Mouse (Mus musculus) liver, postnatal 0 days (tissue): ENCODE data around the gene Omp. TPM values are rescaled to one million over a fixed set of nuclear protein-coding genes. Genes with fewer than 3 reads are reported as not detected.

Experiments used
- ATAC-seq: fragments of 200-750 bp; cut with Nextera tagmentation; 2 replicates; pipeline ENCODE4 v1.8.0; 2017; ENCODE audit warnings: mild to moderate bottlenecking, moderate library complexity
- DNase-seq: peaks from one replicate; pipeline ENCODE4 v3.0.0-alpha.2; 2016
- H3K27ac ChIP-seq: fragments of 300-500 bp; sonication (generic); 2 replicates; pipeline ENCODE4 v1.5.1; 2014; ENCODE audit warnings: antibody characterized with exemption, moderate library complexity, mild to moderate bottlenecking, low read depth
- H3K27me3 ChIP-seq: fragments of 300-500 bp; sonication (generic); 2 replicates; pipeline ENCODE4 v1.6.1; 2014; ENCODE audit warnings: low read length, control low read depth, mixed read lengths; ENCODE audit not compliant: insufficient read depth
- H3K36me3 ChIP-seq: fragments of 300-500 bp; sonication (generic); replicated peaks from 2 replicates; pipeline ENCODE4 v1.6.1; 2014; ENCODE audit warnings: mild to moderate bottlenecking, control low read depth, low read length, moderate library complexity, mixed read lengths; ENCODE audit not compliant: insufficient read depth
- H3K4me1 ChIP-seq: fragments of 300-500 bp; sonication (generic); 2 replicates; pipeline ENCODE4 v1.6.1; 2014; ENCODE audit warnings: antibody characterized with exemption, mild to moderate bottlenecking, control low read depth; ENCODE audit not compliant: insufficient read depth
- H3K4me2 ChIP-seq: fragments of 300-500 bp; sonication (generic); 2 replicates; pipeline ENCODE4 v1.6.1; 2014; ENCODE audit warnings: low read depth, mild to moderate bottlenecking, low read length, moderate library complexity, mixed read lengths
- H3K4me3 ChIP-seq: fragments of 300-500 bp; sonication (generic); 2 replicates; pipeline ENCODE4 v1.5.1; 2014; ENCODE audit warnings: low read depth, low read length
- H3K9ac ChIP-seq: fragments of 300-500 bp; sonication (generic); replicated peaks from 2 replicates; pipeline ENCODE4 v1.6.1; 2014; ENCODE audit warnings: mild to moderate bottlenecking, moderate library complexity
- H3K9me3 ChIP-seq: fragments of 300-500 bp; sonication (generic); 2 replicates; pipeline ENCODE4 v1.6.1; 2016; ENCODE audit warnings: mild to moderate bottlenecking, control low read depth, low read length, mixed read lengths
- CTCF ChIP-seq: sonication (generic); IDR thresholded peaks from 2 replicates; pipeline ENCODE4 v1.5.1; 2016; ENCODE audit warnings: antibody characterized with exemption, low read depth
- EP300 ChIP-seq: IDR thresholded peaks from 2 replicates; pipeline ENCODE4 v1.6.1; 2016; ENCODE audit warnings: antibody characterized with exemption, low read depth, mild to moderate bottlenecking
- WGBS: fragments of 180-500 bp; shearing (Covaris S2); extraction: QIAGEN DNeasy Blood & Tissue Kit; methylation state at CpG from one replicate; pipeline ENCODE4 v1.1.7; 2014; ENCODE audit not compliant: insufficient replicate concordance; 5-methylcytosine and 5-hydroxymethylcytosine counted together
- polyA plus RNA-seq: library from polyadenylated mRNA; unstranded; fragments of >200 nt; fragmentation: Nextera tagmentation; extraction: Ambion mirVana; gene quantifications from 2 replicates; pipeline ENCODE4 v1.2.1, GENCODE M21; 2015

The Omp gene
- polyA plus RNA-seq, 1 experiment from 2014 or later: 0.23 TPM

GRCm38 (mm10) chr7:98173408-98173807 is 28.1 kb upstream of the Omp start:
- Histone ChIP-seq H3K27ac (peak overlapping the region; percentile 62; the same call in 1 of the 2 replicates), H3K27me3 (no peaks in the 10 kb centered on the region), H3K4me1 (peaks cover 65% of the 10 kb centered on the region), H3K4me3 (no peak overlapping the region), H3K4me2 (no peak overlapping the region), H3K36me3 (no peaks in the 10 kb centered on the region), H3K9me3 (no peaks in the 10 kb centered on the region), H3K9ac (no peak overlapping the region)
- ATAC-seq: no peak
- TF ChIP-seq CTCF: no peak
- TF ChIP-seq EP300: no peak
- WGBS: 14% methylated on average over 4 of the region's 4 CpGs
- DNase-seq: no peak

GRCm38 (mm10) chr7:98172661-98173060 is 27.4 kb upstream of the Omp start:
- DNase-seq (no peak), ATAC-seq (no peak)
- Histone ChIP-seq H3K27me3 (no peaks in the 10 kb centered on the region), H3K4me2 (no peak overlapping the region; the same call in 1 of the 2 replicates), H3K9me3 (no peaks in the 10 kb centered on the region), H3K36me3 (no peaks in the 10 kb centered on the region), H3K4me3 (no peak overlapping the region), H3K4me1 (peaks cover 62% of the 10 kb centered on the region), H3K9ac (peak overlapping the region; percentile 34; the same call in 1 of the 2 replicates), H3K27ac (no peak overlapping the region)
- TF ChIP-seq EP300 (no peak), CTCF (no peak)
- 87% methylated on average over 8 of the region's 8 CpGs for WGBS

- 45% methylated on average over 6 of the region's 6 CpGs for WGBS
- TF ChIP-seq CTCF: no peak
- Histone ChIP-seq H3K27me3 (no peaks in the 10 kb centered on the region), H3K4me2 (peak overlapping the region; percentile 55), H3K9me3 (no peaks in the 10 kb centered on the region), H3K36me3 (no peaks in the 10 kb centered on the region), H3K9ac (peak overlapping the region; percentile 36; the same call in 1 of the 2 replicates), H3K4me1 (peaks cover 51% of the 10 kb centered on the region), H3K4me3 (peak overlapping the region; percentile 8; the same call in 1 of the 2 replicates), H3K27ac (peak overlapping the region; percentile 84)
- peak; percentile 75 for DNase-seq
- ATAC-seq: peak; percentile 75
Measured at GRCm38 (mm10) chr7:98171141-98172073, 26.1 kb upstream of the Omp start.

- Histone ChIP-seq H3K4me3 (no peak overlapping the region), H3K9ac (peak overlapping the region; percentile 60), H3K36me3 (no peaks in the 10 kb centered on the region), H3K9me3 (no peaks in the 10 kb centered on the region), H3K27me3 (no peaks in the 10 kb centered on the region), H3K27ac (peak overlapping the region; percentile 76), H3K4me2 (peak overlapping the region; percentile 55), H3K4me1 (peaks cover 42% of the 10 kb centered on the region)
- 33% methylated on average over 10 of the region's 10 CpGs for WGBS
- TF ChIP-seq CTCF (peak; percentile 63), EP300 (no peak)
- ATAC-seq (peak; percentile 66), DNase-seq (peak; percentile 59)
Measured at GRCm38 (mm10) chr7:98164999-98165528, 19.8 kb upstream of the Omp start.

- peak overlapping the region; percentile 76 for H3K27ac ChIP-seq
- TF ChIP-seq CTCF (no peak), EP300 (no peak)
- peaks cover 42% of the 10 kb centered on the region for H3K4me1 ChIP-seq
- peak overlapping the region; percentile 60; the same call in 1 of the 2 replicates for H3K9ac ChIP-seq
- H3K36me3 ChIP-seq: no peaks in the 10 kb centered on the region
- H3K4me2 ChIP-seq: peak overlapping the region; percentile 55
- DNase-seq (no peak), ATAC-seq (no peak)
- WGBS: 71% methylated on average over 9 of the region's 9 CpGs
- no peak overlapping the region for H3K4me3 ChIP-seq
- no peaks in the 10 kb centered on the region for H3K9me3 ChIP-seq
- H3K27me3 ChIP-seq: no peaks in the 10 kb centered on the region
Measured at GRCm38 (mm10) chr7:98164382-98164998, 19.2 kb upstream of the Omp start.

GRCm38 (mm10) chr7:98163700-98164099 is 18.4 kb upstream of the Omp start:
- Histone ChIP-seq H3K4me3 (no peak overlapping the region), H3K4me1 (peaks cover 42% of the 10 kb centered on the region), H3K4me2 (no peak overlapping the region), H3K36me3 (no peaks in the 10 kb centered on the region), H3K27me3 (no peaks in the 10 kb centered on the region), H3K9ac (0 out of 2 replicates have a peak overlapping the region, but pooled peaks have one; percentile 26), H3K27ac (no peak overlapping the region), H3K9me3 (no peaks in the 10 kb centered on the region)
- TF ChIP-seq EP300: no peak
- TF ChIP-seq CTCF: no peak
- DNase-seq (peak; percentile 61), ATAC-seq (peak; percentile 45; the same call in 1 of the 2 replicates)
- WGBS: 31% methylated on average over 3 of the region's 3 CpGs
